Mouse (Mus musculus): ENCODE results near the gene I830077J02Rik. TPM values are rescaled to one million over a fixed set of nuclear protein-coding genes. Genes with fewer than 3 reads are reported as not detected.
A peak's percentile ranks its signal among the peaks of the same experiment; 100 is the strongest.

Gene I830077J02Rik
- polyA plus RNA-seq, 1 experiment = 3.7 TPM

GRCm38 (mm10) chr3:105959585-105959984 is 27.1 kb upstream of the I830077J02Rik start:
- WGBS = 1% methylated on average over 26 of the region's 26 CpGs
- peak overlapping the region; percentile 80 for H3K4me3 ChIP-seq (ENCODE audit: control insufficient read depth, insufficient read depth, low read length)
- H3K4me1 ChIP-seq (replicated peaks; ENCODE audit: control insufficient read depth, insufficient read depth, low read length) = peaks cover 7% of the 10 kb centered on the region
- TF ChIP-seq CTCF (IDR thresholded peaks at IDR 0.05; ENCODE audit: borderline replicate concordance, control insufficient read depth, extremely low read depth, insufficient read depth, low read length, poor library complexity) (no peak; the same call in 1 of the 2 replicates), POLR2A (IDR thresholded peaks at IDR 0.05; ENCODE audit: control insufficient read depth, extremely low read depth, insufficient read depth, low read length, poor library complexity) (no peak)
- H3K27me3 ChIP-seq (ENCODE audit: control insufficient read depth, insufficient read depth, low read length) = no peaks in the 10 kb centered on the region
- DNase-seq = no peak
- H3K27ac ChIP-seq (ENCODE audit: control insufficient read depth, insufficient read depth, low read length) = no peak overlapping the region
- peaks cover 22% of the 10 kb centered on the region for H3K36me3 ChIP-seq (ENCODE audit: control insufficient read depth, insufficient read depth, low read length)

GRCm38 (mm10) chr3:105958974-105959580 is 26.6 kb upstream of the I830077J02Rik start, which contains the start of gene Wdr77:
TSS of gene Wdr77 (plus strand) at chr3:105959369.
- Histone ChIP-seq H3K4me1 (replicated peaks; ENCODE audit: control insufficient read depth, insufficient read depth, low read length) (peaks cover 7% of the 10 kb centered on the region), H3K27ac (ENCODE audit: control insufficient read depth, insufficient read depth, low read length) (peak within 1 kb of the TSS; percentile 69), H3K36me3 (ENCODE audit: control insufficient read depth, insufficient read depth, low read length) (peaks cover 17% of the 10 kb centered on the region), H3K4me3 (ENCODE audit: control insufficient read depth, insufficient read depth, low read length) (peak within 1 kb of the TSS; percentile 80), H3K27me3 (ENCODE audit: control insufficient read depth, insufficient read depth, low read length) (no peaks in the 10 kb centered on the region)
- TF ChIP-seq POLR2A (IDR thresholded peaks at IDR 0.05; ENCODE audit: control insufficient read depth, extremely low read depth, insufficient read depth, low read length, poor library complexity) = peak; percentile 97
- TF ChIP-seq CTCF (IDR thresholded peaks at IDR 0.05; ENCODE audit: borderline replicate concordance, control insufficient read depth, extremely low read depth, insufficient read depth, low read length, poor library complexity) = no peak
- under 1% methylated on average over 52 of the region's 52 CpGs for WGBS
- DNase-seq = peak; percentile 94

- DNase-seq = no peak
- Histone ChIP-seq H3K4me3 (ENCODE audit: control insufficient read depth, insufficient read depth, low read length) (no peak overlapping the region), H3K4me1 (replicated peaks; ENCODE audit: control insufficient read depth, insufficient read depth, low read length) (peaks cover 7% of the 10 kb centered on the region), H3K27ac (ENCODE audit: control insufficient read depth, insufficient read depth, low read length) (no peak overlapping the region), H3K36me3 (ENCODE audit: control insufficient read depth, insufficient read depth, low read length) (peaks cover 22% of the 10 kb centered on the region), H3K27me3 (ENCODE audit: control insufficient read depth, insufficient read depth, low read length) (no peaks in the 10 kb centered on the region)
- no peak for TF ChIP-seq CTCF (IDR thresholded peaks at IDR 0.05; ENCODE audit: borderline replicate concordance, control insufficient read depth, extremely low read depth, insufficient read depth, low read length, poor library complexity)
- no peak for TF ChIP-seq POLR2A (IDR thresholded peaks at IDR 0.05; ENCODE audit: control insufficient read depth, extremely low read depth, insufficient read depth, low read length, poor library complexity)
- 48% methylated on average over 5 of the region's 5 CpGs for WGBS
These were observed 25.7 kb upstream of the I830077J02Rik start for GRCm38 (mm10) chr3:105958204-105958603.

- Histone ChIP-seq H3K36me3 (ENCODE audit: control insufficient read depth, insufficient read depth, low read length) (peaks cover 23% of the 10 kb centered on the region), H3K27me3 (ENCODE audit: control insufficient read depth, insufficient read depth, low read length) (no peaks in the 10 kb centered on the region), H3K4me1 (replicated peaks; ENCODE audit: control insufficient read depth, insufficient read depth, low read length) (peaks cover 7% of the 10 kb centered on the region), H3K4me3 (ENCODE audit: control insufficient read depth, insufficient read depth, low read length) (no peak overlapping the region), H3K27ac (ENCODE audit: control insufficient read depth, insufficient read depth, low read length) (no peak overlapping the region)
- DNase-seq = no peak
- TF ChIP-seq CTCF (IDR thresholded peaks at IDR 0.05; ENCODE audit: borderline replicate concordance, control insufficient read depth, extremely low read depth, insufficient read depth, low read length, poor library complexity) = no peak
- TF ChIP-seq POLR2A (IDR thresholded peaks at IDR 0.05; ENCODE audit: control insufficient read depth, extremely low read depth, insufficient read depth, low read length, poor library complexity) = no peak
- WGBS = 82% methylated on average over 1 of the region's 1 CpGs
These were observed 24.8 kb upstream of the I830077J02Rik start for GRCm38 (mm10) chr3:105957235-105957634.

- Histone ChIP-seq H3K4me1 (replicated peaks; ENCODE audit: control insufficient read depth, insufficient read depth, low read length) (no peaks in the 10 kb centered on the region), H3K27me3 (ENCODE audit: control insufficient read depth, insufficient read depth, low read length) (no peaks in the 10 kb centered on the region), H3K27ac (ENCODE audit: control insufficient read depth, insufficient read depth, low read length) (no peak overlapping the region), H3K4me3 (ENCODE audit: control insufficient read depth, insufficient read depth, low read length) (no peak overlapping the region), H3K36me3 (ENCODE audit: control insufficient read depth, insufficient read depth, low read length) (peaks cover 79% of the 10 kb centered on the region)
- TF ChIP-seq POLR2A (IDR thresholded peaks at IDR 0.05; ENCODE audit: control insufficient read depth, extremely low read depth, insufficient read depth, low read length, poor library complexity) (no peak), CTCF (IDR thresholded peaks at IDR 0.05; ENCODE audit: borderline replicate concordance, control insufficient read depth, extremely low read depth, insufficient read depth, low read length, poor library complexity) (no peak)
- DNase-seq = no peak
- 98% methylated on average over 7 of the region's 7 CpGs for WGBS
These were observed 18.9 kb upstream of the I830077J02Rik start for GRCm38 (mm10) chr3:105951348-105951747.

- no peak for TF ChIP-seq POLR2A (IDR thresholded peaks at IDR 0.05; ENCODE audit: control insufficient read depth, extremely low read depth, insufficient read depth, low read length, poor library complexity)
- TF ChIP-seq CTCF (IDR thresholded peaks at IDR 0.05; ENCODE audit: borderline replicate concordance, control insufficient read depth, extremely low read depth, insufficient read depth, low read length, poor library complexity) = no peak
- H3K36me3 ChIP-seq (ENCODE audit: control insufficient read depth, insufficient read depth, low read length) = peaks cover 13% of the 10 kb centered on the region
- DNase-seq = no peak
- H3K27ac ChIP-seq (ENCODE audit: control insufficient read depth, insufficient read depth, low read length) = no peak overlapping the region
- no peaks in the 10 kb centered on the region for H3K27me3 ChIP-seq (ENCODE audit: control insufficient read depth, insufficient read depth, low read length)
- H3K4me3 ChIP-seq (ENCODE audit: control insufficient read depth, insufficient read depth, low read length) = no peak overlapping the region
- H3K4me1 ChIP-seq (replicated peaks; ENCODE audit: control insufficient read depth, insufficient read depth, low read length) = 0 out of 2 replicates have a peak, but pooled peaks cover 2% of the 10 kb centered on the region
- 30% methylated on average over 4 of the region's 4 CpGs for WGBS
These were observed 3.6 kb upstream of the I830077J02Rik start for GRCm38 (mm10) chr3:105936111-105936510.
